12 mouse cellular contexts compared by ENCODE assay signal in genomic region chr2:167950681-167951080, GRCm38 (mm10). TPM values are rescaled to one million over a fixed set of nuclear protein-coding genes. Genes with fewer than 3 reads are reported as not detected.
A peak's percentile ranks its signal among the peaks of the same experiment; 100 is the strongest.
DNase-seq lines count a peak whose midpoint lies in the region; ATAC-seq and TF ChIP-seq lines count a peak whose summit lies in the region.
"Had no signal": no experiment of that assay in that cellular context is flagged by ENCODE, and none has a peak within 500 bp of the region (broad histone marks: within the 10 kb centered on the region; RNA-seq: fewer than 3 reads in every experiment).

No protein-coding gene starts in this region.

- no peak for ATAC-seq in embryonic facial prominence, embryonic 15.5 days (ENCODE audit: insufficient number of reproducible peaks, low FRiP score, low TSS enrichment, low read depth)
- ATAC-seq in stomach, postnatal 0 days (ENCODE audit: low FRiP score, low TSS enrichment), result no peak
- ATAC-seq in intestine, postnatal 0 days, result no peak

- peaks cover 50% of the 10 kb centered on the region for H3K4me1 ChIP-seq in embryonic facial prominence, embryonic 15.5 days
- peaks cover 27% of the 10 kb centered on the region for H3K4me1 ChIP-seq in embryonic facial prominence, embryonic 10.5 days
- peaks cover 19% of the 10 kb centered on the region for H3K4me1 ChIP-seq in stomach, postnatal 0 days (replicated peaks; ENCODE audit: control insufficient read depth, insufficient read depth)
- H3K4me1 ChIP-seq in intestine, postnatal 0 days (replicated peaks; ENCODE audit: control insufficient read depth, insufficient read depth, low read length), result no peaks in the 10 kb centered on the region; the same call in 1 of the 2 replicates

- no peaks in the 10 kb centered on the region for H3K9me3 ChIP-seq in embryonic facial prominence, embryonic 15.5 days (replicated peaks)
- no peaks in the 10 kb centered on the region for H3K9me3 ChIP-seq in embryonic facial prominence, embryonic 10.5 days
- H3K9me3 ChIP-seq in stomach, postnatal 0 days (ENCODE audit: control insufficient read depth, low read length), result no peaks in the 10 kb centered on the region
- H3K9me3 ChIP-seq in intestine, postnatal 0 days (ENCODE audit: control insufficient read depth), result no peaks in the 10 kb centered on the region
- H3K9me3 ChIP-seq: hindbrain, embryonic 15.5 days had no signal

- 0 out of 2 replicates have a peak, but pooled peaks cover 6% of the 10 kb centered on the region for H3K36me3 ChIP-seq in embryonic facial prominence, embryonic 15.5 days
- H3K36me3 ChIP-seq in embryonic facial prominence, embryonic 10.5 days (replicated peaks), result 0 out of 2 replicates have a peak, but pooled peaks cover 3% of the 10 kb centered on the region
- no peaks in the 10 kb centered on the region for H3K36me3 ChIP-seq in stomach, postnatal 0 days (ENCODE audit: control insufficient read depth, insufficient read depth, low read length)
- no peaks in the 10 kb centered on the region for H3K36me3 ChIP-seq in intestine, postnatal 0 days (ENCODE audit: control insufficient read depth, insufficient read depth)
- H3K36me3 ChIP-seq: hindbrain, embryonic 15.5 days had no signal

- H3K9ac ChIP-seq in embryonic facial prominence, embryonic 15.5 days, result no peak overlapping the region
- H3K9ac ChIP-seq in stomach, postnatal 0 days (ENCODE audit: low read length), result no peak overlapping the region
- H3K9ac ChIP-seq in intestine, postnatal 0 days (ENCODE audit: low read depth, low read length), result no peak overlapping the region
- H3K9ac ChIP-seq: hindbrain, embryonic 15.5 days had no signal

- peak overlapping the region; percentile 55 for H3K27ac ChIP-seq in embryonic facial prominence, embryonic 15.5 days (replicated peaks)
- H3K27ac ChIP-seq in embryonic facial prominence, embryonic 10.5 days (replicated peaks), result no peak overlapping the region
- H3K27ac ChIP-seq in stomach, postnatal 0 days (replicated peaks), result peak overlapping the region; percentile 71
- no peak overlapping the region for H3K27ac ChIP-seq in intestine, postnatal 0 days (ENCODE audit: low read depth, low read length)
- H3K27ac ChIP-seq: hindbrain, embryonic 15.5 days had no signal

- TF ChIP-seq EP300 in stomach, postnatal 0 days (optimal IDR thresholded peaks at IDR 0.05), result no peak

- WGBS in embryonic facial prominence, embryonic 15.5 days, result 72% methylated on average over 6 of the region's 6 CpGs
- WGBS in embryonic facial prominence, embryonic 10.5 days, result 88% methylated on average over 6 of the region's 6 CpGs
- WGBS in stomach, postnatal 0 days, result 65% methylated on average over 6 of the region's 6 CpGs
- WGBS in intestine, postnatal 0 days, result 60% methylated on average over 6 of the region's 6 CpGs

- no peak overlapping the region for H3K4me3 ChIP-seq in embryonic facial prominence, embryonic 15.5 days (replicated peaks)
- no peak overlapping the region for H3K4me3 ChIP-seq in embryonic facial prominence, embryonic 10.5 days
- H3K4me3 ChIP-seq in stomach, postnatal 0 days (ENCODE audit: low read depth, low read length), result no peak overlapping the region
- no peak overlapping the region for H3K4me3 ChIP-seq in intestine, postnatal 0 days (ENCODE audit: low read depth, low read length)
- H3K4me3 ChIP-seq: hindbrain, embryonic 15.5 days had no signal

- no peak for TF ChIP-seq CTCF in stomach, postnatal 0 days (IDR thresholded peaks at IDR 0.05; ENCODE audit: low read depth)
- no peak for TF ChIP-seq CTCF in intestine, postnatal 0 days (IDR thresholded peaks at IDR 0.05; ENCODE audit: low read depth)

- no peak overlapping the region for H3K4me2 ChIP-seq in embryonic facial prominence, embryonic 15.5 days (replicated peaks)
- H3K4me2 ChIP-seq in stomach, postnatal 0 days (replicated peaks; ENCODE audit: low read depth), result no peak overlapping the region
- no peak overlapping the region for H3K4me2 ChIP-seq in intestine, postnatal 0 days (replicated peaks; ENCODE audit: low read depth)
- H3K4me2 ChIP-seq: hindbrain, embryonic 15.5 days had no signal

- H3K27me3 ChIP-seq in embryonic facial prominence, embryonic 15.5 days, result no peaks in the 10 kb centered on the region
- no peaks in the 10 kb centered on the region for H3K27me3 ChIP-seq in embryonic facial prominence, embryonic 10.5 days (replicated peaks; ENCODE audit: low read depth, poor library complexity, severe bottlenecking)
- H3K27me3 ChIP-seq in stomach, postnatal 0 days (ENCODE audit: control insufficient read depth, insufficient read depth, low read length), result no peaks in the 10 kb centered on the region
- H3K27me3 ChIP-seq in intestine, postnatal 0 days (replicated peaks; ENCODE audit: control insufficient read depth, insufficient read depth, low read length), result no peaks in the 10 kb centered on the region
- H3K27me3 ChIP-seq: hindbrain, embryonic 15.5 days had no signal

- DNase-seq in embryonic facial prominence, embryonic 10.5 days (ENCODE audit: low spot score), result no peak
- DNase-seq in lung, postnatal 36 days, result peak; percentile 66
- no peak for DNase-seq in lung, postnatal 10 days
- DNase-seq in kidney, postnatal 10 days, result peak; percentile 63
- no peak for DNase-seq in stomach, postnatal 0 days (ENCODE audit: low spot score)
- no peak for DNase-seq in gastrocnemius, postnatal 4 days (ENCODE audit: low spot score in 2 of 2)
- DNase-seq: cerebellum, adult 9-10 months; layer of hippocampus, adult 9-11 months; thymus, adult 2 months had no signal

RNA-seq across cellular contexts. Expression of gene Ptpn1, which starts 18.8 kb away (rescaled TPM):
- 60.6 and 61.5 TPM in 2 replicates for polyA plus RNA-seq in embryonic facial prominence, embryonic 15.5 days (2015; fragmentation: Nextera tagmentation; extraction: Ambion mirVana)
- 66.2 and 71.7 TPM in 2 replicates for polyA plus RNA-seq in embryonic facial prominence, embryonic 10.5 days (2016; fragmentation: Nextera tagmentation; extraction: Ambion mirVana)
- 51.1 and 51.3 TPM in 2 replicates for polyA plus RNA-seq in stomach, postnatal 0 days (2015; fragmentation: Nextera tagmentation; extraction: Ambion mirVana)
- polyA plus RNA-seq in intestine, postnatal 0 days (2015; fragmentation: Nextera tagmentation; extraction: Ambion mirVana), result 30.5 and 33.5 TPM in 2 replicates
- total RNA-seq in gastrocnemius, postnatal 4 days (2021), result 10 to 100 TPM; 28.5 to 31.3 TPM

RNA-seq across cellular contexts. Expression of gene Ripor3, which starts 59.7 kb away (rescaled TPM):
- polyA plus RNA-seq in embryonic facial prominence, embryonic 15.5 days (2015; fragmentation: Nextera tagmentation; extraction: Ambion mirVana), result 8.3 and 8.4 TPM in 2 replicates
- polyA plus RNA-seq in embryonic facial prominence, embryonic 10.5 days (2016; fragmentation: Nextera tagmentation; extraction: Ambion mirVana), result 0.47 and 0.95 TPM in 2 replicates
- polyA plus RNA-seq in stomach, postnatal 0 days (2015; fragmentation: Nextera tagmentation; extraction: Ambion mirVana), result 3.0 and 3.2 TPM in 2 replicates
- 1.5 and 1.6 TPM in 2 replicates for polyA plus RNA-seq in intestine, postnatal 0 days (2015; fragmentation: Nextera tagmentation; extraction: Ambion mirVana)
- total RNA-seq in gastrocnemius, postnatal 4 days (2021), result 1 to 10 TPM; 5.7 to 7.9 TPM

Comparison
In these comparisons a context has a peak if more than half of its experiments do, and no peak if none do; other contexts are left out.
1. H3K27ac ChIP-seq: peak in embryonic facial prominence, embryonic 15.5 days (single experiment) and stomach, postnatal 0 days (single experiment); none in embryonic facial prominence, embryonic 10.5 days (single experiment) and intestine, postnatal 0 days (single experiment).
2. DNase-seq: peak in lung, postnatal 36 days (single experiment) and kidney, postnatal 10 days (single experiment); none in embryonic facial prominence, embryonic 10.5 days (single experiment), lung, postnatal 10 days (single experiment), stomach, postnatal 0 days (single experiment) and gastrocnemius, postnatal 4 days (0 of 2).